Mouse (Mus musculus) hindbrain, embryonic 10.5 days (tissue): ENCODE data around the gene Rps23. TPM values are rescaled to one million over a fixed set of nuclear protein-coding genes. Genes with fewer than 3 reads are reported as not detected.
"Not testable (repeated sequence)": the region's sequence is repeated elsewhere in the genome, so short reads cannot be mapped to it uniquely, and the experiment has no call there.

Experiments used
- DNase-seq: peaks from one replicate; pipeline ENCODE4 v3.0.0-alpha.2; 2017; ENCODE audit warnings: low spot score
- H3K27ac ChIP-seq: fragments of 300-500 bp; sonication (generic); 2 replicates; pipeline ENCODE4 v1.5.1; 2016; ENCODE audit warnings: mild to moderate bottlenecking, moderate library complexity
- H3K27me3 ChIP-seq: fragments of 300-500 bp; sonication (generic); 2 replicates; pipeline ENCODE4 v1.6.1; 2016; ENCODE audit warnings: mild to moderate bottlenecking; ENCODE audit not compliant: poor library complexity, insufficient read depth, severe bottlenecking
- H3K36me3 ChIP-seq: fragments of 300-500 bp; sonication (generic); 2 replicates; pipeline ENCODE4 v1.6.1; 2016; ENCODE audit warnings: mild to moderate bottlenecking, moderate library complexity
- H3K4me1 ChIP-seq: fragments of 300-500 bp; sonication (generic); replicated peaks from 2 replicates; pipeline ENCODE4 v1.6.1; 2016; ENCODE audit warnings: mild to moderate bottlenecking
- H3K4me3 ChIP-seq: fragments of 300-500 bp; sonication (generic); 2 replicates; pipeline ENCODE4 v1.5.1; 2016; ENCODE audit warnings: mild to moderate bottlenecking, moderate library complexity
- H3K9me3 ChIP-seq: fragments of 300-500 bp; sonication (generic); 2 replicates; pipeline ENCODE4 v1.6.1; 2016; ENCODE audit warnings: mild to moderate bottlenecking, moderate library complexity
- WGBS: fragments of 180-500 bp; shearing (Covaris S2); methylation state at CpG from one replicate; pipeline ENCODE4 v1.1.7; 2016; 5-methylcytosine and 5-hydroxymethylcytosine counted together
- polyA plus RNA-seq: library from polyadenylated mRNA; unstranded; fragments of >200 nt; fragmentation: Nextera tagmentation; extraction: Ambion mirVana; gene quantifications from 2 replicates; pipeline ENCODE4 v1.2.1, GENCODE M21; 2016

Gene Rps23
- polyA plus RNA-seq, 1 experiment from 2014 or later: 172 TPM

DNA sequence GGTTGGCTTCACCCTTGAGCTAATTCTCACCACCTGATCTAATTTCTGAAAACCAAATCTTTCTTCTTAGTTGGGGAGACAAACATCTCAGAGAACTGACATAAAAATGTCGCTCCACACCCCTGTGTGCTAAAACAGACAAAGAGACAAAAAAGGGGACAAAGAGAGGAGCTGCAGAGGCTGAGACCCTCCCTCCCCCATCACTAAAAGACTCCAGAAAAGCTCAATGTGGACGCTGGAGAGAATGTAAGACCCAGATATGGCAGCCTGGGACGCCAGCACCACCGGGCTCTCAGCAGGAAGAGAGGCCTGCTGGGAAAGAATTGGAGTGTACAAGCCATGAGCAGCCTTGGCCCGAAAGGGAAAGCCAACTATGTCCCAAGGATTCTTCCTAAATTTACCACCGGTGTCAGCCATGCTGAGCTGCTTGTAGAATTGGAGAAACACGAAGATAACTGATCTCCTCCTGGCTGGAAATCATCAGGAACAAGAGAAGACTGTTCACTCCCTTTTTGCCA, 9.0 kb upstream of the Rps23 start:
- Histone ChIP-seq H3K36me3 (no peaks in the 10 kb centered on the region), H3K27ac (peak overlapping the region; percentile 62), H3K4me3 (no peak overlapping the region), H3K27me3 (no peaks in the 10 kb centered on the region), H3K9me3 (no peaks in the 10 kb centered on the region), H3K4me1 (peaks cover 13% of the 10 kb centered on the region)
- DNase-seq: no peak
- WGBS: 50% methylated on average over 7 of the region's 7 CpGs

DNA sequence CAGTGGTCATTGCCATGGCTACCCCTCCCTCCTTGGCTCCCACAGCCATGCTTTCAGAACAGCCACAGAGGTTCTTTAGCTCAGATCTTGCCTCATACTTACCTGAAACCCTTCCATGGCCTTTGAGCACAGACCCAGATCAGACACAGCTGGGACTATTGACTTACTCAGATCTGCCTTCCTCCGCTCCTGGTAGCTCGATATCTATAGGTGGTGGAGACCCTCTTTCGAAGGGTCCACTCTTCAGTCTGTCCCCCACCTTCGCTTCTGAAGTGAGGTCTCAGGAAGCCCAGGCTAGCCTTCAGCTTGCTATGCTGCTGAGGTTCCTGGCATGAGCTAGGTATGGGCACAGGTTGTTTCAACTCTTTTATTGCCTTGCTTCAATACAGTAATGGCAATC, 8.0 kb upstream of the Rps23 start:
- no peak for DNase-seq
- WGBS: 91% methylated on average over 4 of the region's 4 CpGs

DNA sequence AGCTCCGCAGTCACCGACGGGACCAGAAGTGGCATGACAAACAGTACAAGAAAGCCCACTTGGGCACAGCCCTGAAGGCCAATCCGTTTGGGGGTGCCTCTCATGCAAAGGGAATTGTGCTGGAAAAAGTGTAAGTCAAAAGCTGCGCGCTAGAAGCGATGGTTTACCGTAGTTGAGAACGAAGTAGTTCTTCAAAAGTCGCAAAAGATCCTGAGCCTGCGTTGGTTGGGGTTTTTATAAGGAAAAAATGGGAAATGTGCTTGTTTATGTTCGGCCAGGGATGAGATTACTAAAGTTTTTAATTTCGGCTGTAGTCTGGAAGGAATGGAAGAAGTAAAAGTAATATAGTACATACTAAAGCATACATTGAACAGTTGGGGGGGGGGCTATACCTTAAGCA, 859 bp downstream of the Rps23 start:
- peak overlapping the region; percentile 89 for H3K4me3 ChIP-seq
- peaks cover 41% of the 10 kb centered on the region for H3K36me3 ChIP-seq
- H3K4me1 ChIP-seq, DNase-seq, H3K9me3 ChIP-seq, H3K27me3 ChIP-seq: not testable (repeated sequence)
- H3K27ac ChIP-seq: peak overlapping the region; percentile 97
- 1% methylated on average over 13 of the region's 13 CpGs for WGBS

More for the DNA sequence above, 8.0 kb upstream of the Rps23 start:
- peaks cover 13% of the 10 kb centered on the region for H3K4me1 ChIP-seq
- no peak overlapping the region for H3K4me3 ChIP-seq
- no peaks in the 10 kb centered on the region for H3K36me3 ChIP-seq
- no peaks in the 10 kb centered on the region for H3K9me3 ChIP-seq
- H3K27me3 ChIP-seq: no peaks in the 10 kb centered on the region
- H3K27ac ChIP-seq: no peak overlapping the region

DNA sequence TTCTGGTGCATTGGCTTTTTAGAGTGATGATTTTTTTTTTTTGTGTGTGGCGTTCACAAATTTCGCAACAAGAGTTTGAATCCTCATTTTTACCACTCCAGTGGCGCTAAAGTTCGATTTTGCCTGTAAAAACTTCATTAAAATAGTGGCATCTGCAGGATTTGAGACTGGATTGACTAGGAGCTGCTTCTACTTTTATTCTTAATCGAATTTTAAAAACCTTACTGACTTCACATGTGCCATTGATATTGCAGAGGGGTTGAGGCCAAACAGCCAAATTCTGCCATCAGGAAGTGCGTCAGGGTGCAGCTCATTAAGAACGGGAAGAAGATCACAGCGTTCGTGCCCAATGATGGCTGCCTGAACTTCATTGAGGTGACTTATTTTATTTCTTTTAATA, 1.3 kb downstream of the Rps23 start:
- no peak for DNase-seq
- no peaks in the 10 kb centered on the region for H3K27me3 ChIP-seq
- H3K27ac ChIP-seq: peak overlapping the region; percentile 97
- peaks cover 5% of the 10 kb centered on the region for H3K4me1 ChIP-seq
- H3K36me3 ChIP-seq: peaks cover 44% of the 10 kb centered on the region
- WGBS: 59% methylated on average over 9 of the region's 9 CpGs
- peak overlapping the region; percentile 89 for H3K4me3 ChIP-seq
- no peaks in the 10 kb centered on the region for H3K9me3 ChIP-seq

DNA sequence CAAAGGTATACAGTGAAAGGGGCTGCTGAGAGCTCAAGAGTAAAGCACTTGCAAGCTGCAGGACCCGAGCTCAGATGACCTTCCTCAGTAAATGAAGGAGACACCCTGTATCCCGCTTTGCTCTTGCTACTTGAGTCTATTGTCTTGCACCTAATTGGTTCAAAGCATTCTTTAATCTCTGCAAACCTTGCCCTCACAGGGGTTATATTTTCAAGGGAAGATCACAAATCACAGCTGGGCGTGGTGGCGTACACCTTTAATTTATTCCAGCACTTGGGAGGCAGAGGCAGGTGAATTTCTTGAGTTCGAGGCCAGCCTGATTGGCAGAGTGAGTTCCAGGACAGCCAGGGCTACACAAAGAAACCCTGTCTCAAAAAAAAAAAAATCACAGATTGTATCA, 2.4 kb downstream of the Rps23 start:
- WGBS: 92% methylated on average over 5 of the region's 5 CpGs
- Histone ChIP-seq H3K27ac (no peak overlapping the region), H3K36me3 (peaks cover 44% of the 10 kb centered on the region), H3K4me3 (no peak overlapping the region), H3K27me3 (no peaks in the 10 kb centered on the region), H3K4me1 (peaks cover 5% of the 10 kb centered on the region), H3K9me3 (no peaks in the 10 kb centered on the region)
- no peak for DNase-seq

DNA sequence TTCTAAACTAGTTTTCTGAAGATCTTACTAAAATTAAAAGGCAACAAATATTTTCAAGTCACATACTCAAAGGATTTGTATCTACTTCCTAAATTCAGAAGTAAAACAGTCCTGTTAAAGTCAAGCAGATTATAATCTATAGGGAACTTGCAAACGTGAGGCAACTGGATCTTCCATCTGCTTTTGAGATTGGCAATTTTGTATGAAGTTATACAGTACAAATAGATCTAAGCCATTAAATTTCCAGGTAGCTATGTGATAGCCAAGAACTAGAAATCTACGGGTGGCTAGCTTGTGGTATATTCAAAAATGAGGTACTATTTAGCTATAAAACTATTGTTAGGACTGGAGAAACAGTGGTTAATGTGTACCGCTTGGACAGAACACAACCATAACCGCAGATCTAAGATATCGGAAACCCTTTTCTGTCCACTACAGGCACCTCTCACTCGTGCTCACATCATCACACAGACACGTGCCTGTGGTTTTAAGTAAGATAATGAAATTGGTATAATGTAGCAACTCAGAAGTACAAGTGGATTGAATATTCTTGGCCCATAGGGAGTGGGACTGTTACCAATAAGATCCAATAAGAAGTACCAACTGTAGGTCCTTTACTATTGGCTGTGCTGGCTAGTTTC, 3.5 kb downstream of the Rps23 start:
- Histone ChIP-seq H3K4me3 (no peak overlapping the region), H3K36me3 (peaks cover 44% of the 10 kb centered on the region), H3K27ac (no peak overlapping the region), H3K4me1 (peaks cover 5% of the 10 kb centered on the region), H3K9me3 (no peaks in the 10 kb centered on the region), H3K27me3 (no peaks in the 10 kb centered on the region)
- WGBS: 90% methylated on average over 7 of the region's 7 CpGs
- no peak for DNase-seq

DNA sequence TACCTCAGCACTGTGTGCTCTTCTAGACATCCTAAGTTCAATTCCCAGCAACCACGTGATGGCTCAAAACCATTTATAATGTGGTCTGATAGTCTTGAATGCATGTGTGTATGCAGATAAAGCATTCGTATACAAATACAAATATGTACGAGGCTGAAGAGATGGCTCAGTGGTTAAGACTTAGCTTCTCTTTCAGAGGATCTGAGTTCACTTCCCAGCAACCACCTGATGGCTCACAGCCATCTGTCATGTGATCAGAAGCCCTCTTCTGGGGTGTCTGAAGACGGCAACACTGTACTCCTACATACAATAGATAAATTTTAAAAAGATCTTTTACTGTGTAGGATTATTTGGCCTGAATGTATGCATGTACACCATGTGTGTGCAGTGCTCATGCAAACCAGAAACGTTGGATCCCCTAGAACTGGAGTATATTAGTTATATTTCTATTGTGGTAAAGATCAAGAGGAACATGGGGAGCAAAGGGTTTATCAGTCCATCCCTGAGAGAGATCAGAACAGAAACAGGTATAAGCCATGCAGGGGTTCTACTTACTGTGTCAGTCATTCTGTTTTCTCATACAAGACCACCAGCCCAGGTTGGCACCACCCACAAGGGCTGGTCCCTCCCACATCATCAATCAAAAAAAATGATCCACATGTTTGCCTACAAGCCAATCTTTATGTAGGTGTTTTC, 4.3 kb downstream of the Rps23 start:
- Histone ChIP-seq H3K4me3 (no peak overlapping the region), H3K27me3 (no peaks in the 10 kb centered on the region), H3K27ac (no peak overlapping the region), H3K9me3 (no peaks in the 10 kb centered on the region), H3K36me3 (peaks cover 44% of the 10 kb centered on the region), H3K4me1 (peaks cover 5% of the 10 kb centered on the region)
- DNase-seq: no peak
- 81% methylated on average over 5 of the region's 5 CpGs for WGBS

DNA sequence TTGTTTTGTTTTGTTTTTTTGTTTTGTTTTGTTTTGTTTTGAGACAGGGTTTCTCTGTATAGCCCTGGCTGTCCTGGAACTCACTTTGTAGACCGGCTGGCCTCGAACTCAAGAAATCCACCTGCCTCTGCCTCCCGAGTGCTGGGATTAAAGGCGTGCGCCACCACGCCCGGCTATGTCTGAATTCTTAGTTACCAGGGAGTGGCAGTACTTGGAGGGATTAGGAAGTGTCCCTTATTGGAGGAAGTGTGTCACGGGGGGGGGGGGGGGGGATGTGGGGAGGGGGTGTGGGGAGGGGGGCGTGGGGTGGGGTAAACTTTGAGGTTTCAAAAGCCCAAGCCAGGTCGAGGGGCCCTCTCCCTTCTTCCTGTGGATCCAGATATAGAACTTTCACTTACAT, 5.5 kb downstream of the Rps23 start:
- H3K4me1 ChIP-seq, DNase-seq, H3K27ac ChIP-seq, H3K4me3 ChIP-seq, H3K27me3 ChIP-seq, H3K9me3 ChIP-seq: not testable (repeated sequence)
- 92% methylated on average over 9 of the region's 10 CpGs for WGBS
- peaks cover 44% of the 10 kb centered on the region for H3K36me3 ChIP-seq

DNA sequence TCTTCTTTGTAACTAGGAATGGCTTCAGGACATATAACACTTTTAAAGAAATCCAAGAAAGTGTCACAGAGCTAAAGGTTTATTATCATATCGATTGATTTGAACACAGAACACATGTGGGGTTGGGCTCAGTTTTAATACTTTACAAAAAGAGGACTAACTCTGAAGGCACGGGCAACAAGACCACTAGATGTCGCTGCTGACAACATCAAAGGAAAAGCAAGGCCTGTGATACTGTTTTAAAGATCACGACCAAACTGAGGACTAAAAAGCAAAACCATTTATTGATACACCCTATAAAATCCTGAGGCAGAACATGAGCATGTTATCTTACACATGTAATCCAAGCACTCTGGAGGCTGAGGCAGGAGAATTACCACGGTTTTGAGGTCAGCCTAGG, 7.1 kb downstream of the Rps23 start:
- DNase-seq: peak; percentile 46
- Histone ChIP-seq H3K36me3 (peaks cover 40% of the 10 kb centered on the region), H3K27me3 (no peaks in the 10 kb centered on the region), H3K9me3 (no peaks in the 10 kb centered on the region), H3K4me3 (no peak overlapping the region), H3K27ac (no peak overlapping the region), H3K4me1 (no peaks in the 10 kb centered on the region)
- WGBS: 29% methylated on average over 5 of the region's 5 CpGs

DNA sequence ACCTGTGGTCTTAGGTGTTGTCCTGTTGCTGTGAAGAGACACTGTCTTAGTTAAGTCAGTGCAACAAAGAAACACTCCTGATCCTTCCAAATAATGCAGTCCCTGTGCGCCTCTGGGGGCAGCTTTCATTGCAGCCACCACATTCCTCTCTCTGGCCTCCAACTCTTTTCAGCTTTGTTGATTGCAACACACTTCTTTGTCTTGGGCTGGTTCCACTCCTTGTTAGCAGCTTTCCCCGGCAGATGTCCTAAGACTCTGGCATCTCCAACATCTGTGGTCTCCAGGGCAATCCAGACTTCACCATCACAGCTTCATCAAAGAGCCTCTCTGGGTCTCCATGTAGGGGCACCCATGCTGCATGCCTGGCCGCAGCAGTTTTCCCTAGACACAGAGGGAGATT, 10.5 kb downstream of the Rps23 start:
- no peak overlapping the region for H3K4me3 ChIP-seq
- no peaks in the 10 kb centered on the region for H3K9me3 ChIP-seq
- 61% methylated on average over 3 of the region's 3 CpGs for WGBS
- H3K36me3 ChIP-seq: peaks cover 6% of the 10 kb centered on the region
- no peaks in the 10 kb centered on the region for H3K4me1 ChIP-seq
- DNase-seq: no peak
- H3K27me3 ChIP-seq: no peaks in the 10 kb centered on the region
- no peak overlapping the region for H3K27ac ChIP-seq

DNA sequence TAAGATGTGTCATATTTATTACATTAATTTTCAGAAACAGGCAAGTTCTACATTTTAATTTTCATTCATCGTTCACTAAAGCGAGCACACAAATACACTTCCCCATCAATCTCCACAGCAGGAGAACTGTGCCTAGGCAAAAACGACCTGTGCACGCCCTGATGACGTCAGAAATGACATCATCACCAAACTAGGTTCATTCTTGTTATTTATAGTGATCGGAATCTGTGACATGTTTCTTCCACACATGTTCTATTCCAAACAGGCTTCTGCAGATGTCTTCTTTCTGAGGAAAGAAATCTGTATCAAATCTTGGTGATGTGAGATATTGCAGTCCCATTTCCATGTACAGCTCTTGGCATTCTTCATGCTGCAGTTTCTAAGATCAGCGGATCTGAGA, 13.1 kb downstream of the Rps23 start:
- Histone ChIP-seq H3K4me1 (no peaks in the 10 kb centered on the region), H3K27me3 (no peaks in the 10 kb centered on the region), H3K4me3 (no peak overlapping the region), H3K27ac (no peak overlapping the region), H3K9me3 (no peaks in the 10 kb centered on the region), H3K36me3 (no peaks in the 10 kb centered on the region)
- no peak for DNase-seq
- WGBS: 87% methylated on average over 7 of the region's 7 CpGs

DNA sequence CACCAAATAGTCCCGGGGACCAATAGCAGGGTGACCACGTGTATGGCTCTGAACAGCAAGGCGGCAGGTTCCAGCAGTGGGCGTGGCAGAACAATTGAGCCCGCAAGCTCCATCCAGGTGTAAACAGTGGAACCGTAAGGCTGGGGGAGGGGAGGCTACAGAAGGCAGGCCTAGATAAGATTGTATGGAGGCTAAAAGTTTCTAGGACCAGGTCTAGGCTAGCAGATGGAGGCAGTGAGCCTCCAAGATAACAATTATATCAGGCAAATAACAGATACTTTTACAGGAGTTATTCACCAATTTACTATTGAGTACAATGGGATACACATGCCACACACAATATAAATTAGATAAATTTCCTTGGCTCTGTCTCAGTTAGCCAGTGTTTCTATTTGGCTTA, 16.4 kb downstream of the Rps23 start:
- Histone ChIP-seq H3K27ac (no peak overlapping the region), H3K4me3 (no peak overlapping the region), H3K36me3 (no peaks in the 10 kb centered on the region), H3K9me3 (no peaks in the 10 kb centered on the region), H3K4me1 (no peaks in the 10 kb centered on the region), H3K27me3 (no peaks in the 10 kb centered on the region)
- DNase-seq: no peak
- WGBS: 69% methylated on average over 6 of the region's 6 CpGs

DNA sequence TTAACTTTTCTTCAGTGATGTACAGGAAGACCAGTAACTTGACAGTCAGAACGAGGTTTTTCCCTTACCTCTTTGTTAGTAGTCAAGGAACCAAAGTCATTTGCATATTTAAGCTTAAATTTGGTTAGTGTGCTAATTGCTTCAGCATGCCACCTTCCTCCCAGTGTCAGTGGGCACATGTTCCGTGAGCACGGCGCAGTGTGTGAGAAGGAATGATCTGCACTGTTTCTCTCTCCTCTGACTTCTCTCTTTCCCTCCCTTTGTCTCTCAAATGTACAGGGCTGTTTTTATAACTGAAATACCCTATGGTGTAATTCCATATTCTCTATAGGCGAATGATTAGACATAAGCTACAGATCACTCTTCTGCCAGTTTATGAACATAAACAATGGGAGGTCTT, 16.8 kb downstream of the Rps23 start:
- H3K9me3 ChIP-seq: no peaks in the 10 kb centered on the region
- no peak overlapping the region for H3K4me3 ChIP-seq
- H3K36me3 ChIP-seq: no peaks in the 10 kb centered on the region
- H3K4me1 ChIP-seq: no peaks in the 10 kb centered on the region
- no peaks in the 10 kb centered on the region for H3K27me3 ChIP-seq
- DNase-seq: no peak
- H3K27ac ChIP-seq: no peak overlapping the region
- WGBS: 83% methylated on average over 5 of the region's 5 CpGs
